Mouse (Mus musculus): ENCODE data around the gene Lmo4. TPM values are rescaled to one million over a fixed set of nuclear protein-coding genes. Genes with fewer than 3 reads are reported as not detected.

Gene Lmo4
- total and polyA plus RNA-seq, 2 experiments from 2014 or later = 234 to 256 TPM

GRCm38 (mm10) chr3:144165439-144165838 is 39.6 kb downstream of the Lmo4 start:
- Histone ChIP-seq H3K4me2 (ENCODE audit: low read depth) (no peak overlapping the region), H3K27me3 (ENCODE audit: insufficient read depth, low read length) (peaks cover 3% of the 10 kb centered on the region; the same call in 1 of the 2 replicates), H3K4me1 (ENCODE audit: insufficient read depth) (no peaks in the 10 kb centered on the region), H3K27ac (ENCODE audit: low read depth, low read length) (no peak overlapping the region), H3K9ac (no peak overlapping the region), H3K9me3 (ENCODE audit: low read length) (no peaks in the 10 kb centered on the region), H3K36me3 (ENCODE audit: insufficient read depth) (no peaks in the 10 kb centered on the region), H3K4me3 (ENCODE audit: low read depth, low read length) (no peak overlapping the region)
- DNase-seq (no peak), ATAC-seq (no peak)
- no peak for TF ChIP-seq CTCF (IDR thresholded peaks at IDR 0.05; ENCODE audit: low read depth)
- 48% methylated on average over 12 of the region's 12 CpGs for WGBS

- H3K36me3 ChIP-seq (ENCODE audit: insufficient read depth) = no peaks in the 10 kb centered on the region
- ATAC-seq = no peak
- 33% methylated on average over 9 of the region's 9 CpGs for WGBS
- H3K4me1 ChIP-seq (ENCODE audit: insufficient read depth) = no peaks in the 10 kb centered on the region
- DNase-seq = no peak
- no peaks in the 10 kb centered on the region for H3K9me3 ChIP-seq (ENCODE audit: low read length)
- H3K27me3 ChIP-seq (ENCODE audit: insufficient read depth, low read length) = peaks cover 3% of the 10 kb centered on the region; the same call in 1 of the 2 replicates
- no peak overlapping the region for H3K4me2 ChIP-seq (ENCODE audit: low read depth)
- no peak overlapping the region for H3K4me3 ChIP-seq (ENCODE audit: low read depth, low read length)
- H3K27ac ChIP-seq (ENCODE audit: low read depth, low read length) = no peak overlapping the region
- no peak overlapping the region for H3K9ac ChIP-seq
- TF ChIP-seq CTCF (IDR thresholded peaks at IDR 0.05; ENCODE audit: low read depth) = no peak
Measured at GRCm38 (mm10) chr3:144164665-144165385, 40.2 kb downstream of the Lmo4 start.

- DNase-seq (no peak), ATAC-seq (no peak)
- no peak overlapping the region for H3K9ac ChIP-seq
- H3K27ac ChIP-seq (ENCODE audit: low read depth, low read length) = no peak overlapping the region
- no peak overlapping the region for H3K4me2 ChIP-seq (ENCODE audit: low read depth)
- no peaks in the 10 kb centered on the region for H3K9me3 ChIP-seq (ENCODE audit: low read length)
- TF ChIP-seq CTCF (IDR thresholded peaks at IDR 0.05; ENCODE audit: low read depth) = no peak
- H3K27me3 ChIP-seq (ENCODE audit: insufficient read depth, low read length) = peaks cover 3% of the 10 kb centered on the region; the same call in 1 of the 2 replicates
- no peaks in the 10 kb centered on the region for H3K4me1 ChIP-seq (ENCODE audit: insufficient read depth)
- 92% methylated on average over 2 of the region's 2 CpGs for WGBS
- no peak overlapping the region for H3K4me3 ChIP-seq (ENCODE audit: low read depth, low read length)
- no peaks in the 10 kb centered on the region for H3K36me3 ChIP-seq (ENCODE audit: insufficient read depth)
Measured at GRCm38 (mm10) chr3:144163718-144164117, 41.3 kb downstream of the Lmo4 start.

- no peak overlapping the region for H3K4me2 ChIP-seq (ENCODE audit: low read depth)
- no peak for TF ChIP-seq CTCF (IDR thresholded peaks at IDR 0.05; ENCODE audit: low read depth)
- H3K27me3 ChIP-seq (ENCODE audit: insufficient read depth, low read length) = peaks cover 3% of the 10 kb centered on the region; the same call in 1 of the 2 replicates
- H3K9me3 ChIP-seq (ENCODE audit: low read length) = no peaks in the 10 kb centered on the region
- H3K4me3 ChIP-seq (ENCODE audit: low read depth, low read length) = no peak overlapping the region
- ATAC-seq = no peak
- 22% methylated on average over 8 of the region's 8 CpGs for WGBS
- H3K4me1 ChIP-seq (ENCODE audit: insufficient read depth) = no peaks in the 10 kb centered on the region
- H3K27ac ChIP-seq (ENCODE audit: low read depth, low read length) = no peak overlapping the region
- DNase-seq = no peak
- no peaks in the 10 kb centered on the region for H3K36me3 ChIP-seq (ENCODE audit: insufficient read depth)
- no peak overlapping the region for H3K9ac ChIP-seq
Measured at GRCm38 (mm10) chr3:144162156-144162555, 42.9 kb downstream of the Lmo4 start.

- ATAC-seq (no peak), DNase-seq (no peak)
- 54% methylated on average over 2 of the region's 2 CpGs for WGBS
- H3K4me3 ChIP-seq (ENCODE audit: low read depth, low read length) = no peak overlapping the region
- no peaks in the 10 kb centered on the region for H3K36me3 ChIP-seq (ENCODE audit: insufficient read depth)
- H3K9ac ChIP-seq = no peak overlapping the region
- peaks cover 3% of the 10 kb centered on the region; the same call in 1 of the 2 replicates for H3K27me3 ChIP-seq (ENCODE audit: insufficient read depth, low read length)
- H3K27ac ChIP-seq (ENCODE audit: low read depth, low read length) = no peak overlapping the region
- H3K9me3 ChIP-seq (ENCODE audit: low read length) = no peaks in the 10 kb centered on the region
- no peak overlapping the region for H3K4me2 ChIP-seq (ENCODE audit: low read depth)
- no peak for TF ChIP-seq CTCF (IDR thresholded peaks at IDR 0.05; ENCODE audit: low read depth)
- H3K4me1 ChIP-seq (ENCODE audit: insufficient read depth) = no peaks in the 10 kb centered on the region
Measured at GRCm38 (mm10) chr3:144161261-144161660, 43.8 kb downstream of the Lmo4 start.

- no peaks in the 10 kb centered on the region; the same call in 1 of the 2 replicates for H3K27me3 ChIP-seq (ENCODE audit: insufficient read depth, low read length)
- no peak overlapping the region for H3K4me2 ChIP-seq (ENCODE audit: low read depth)
- H3K27ac ChIP-seq (ENCODE audit: low read depth, low read length) = no peak overlapping the region
- no peak overlapping the region for H3K9ac ChIP-seq
- DNase-seq (no peak), ATAC-seq (no peak)
- H3K36me3 ChIP-seq (ENCODE audit: insufficient read depth) = no peaks in the 10 kb centered on the region
- 81% methylated on average over 3 of the region's 3 CpGs for WGBS
- TF ChIP-seq CTCF (IDR thresholded peaks at IDR 0.05; ENCODE audit: low read depth) = no peak
- H3K9me3 ChIP-seq (ENCODE audit: low read length) = no peaks in the 10 kb centered on the region
- no peaks in the 10 kb centered on the region for H3K4me1 ChIP-seq (ENCODE audit: insufficient read depth)
- no peak overlapping the region for H3K4me3 ChIP-seq (ENCODE audit: low read depth, low read length)
Measured at GRCm38 (mm10) chr3:144155746-144156145, 49.3 kb downstream of the Lmo4 start.

- TF ChIP-seq CTCF (IDR thresholded peaks at IDR 0.05; ENCODE audit: low read depth) = no peak
- 47% methylated on average over 2 of the region's 2 CpGs for WGBS
- no peak for ATAC-seq
- Histone ChIP-seq H3K4me1 (ENCODE audit: insufficient read depth) (no peaks in the 10 kb centered on the region), H3K4me2 (ENCODE audit: low read depth) (no peak overlapping the region), H3K27ac (ENCODE audit: low read depth, low read length) (no peak overlapping the region), H3K4me3 (ENCODE audit: low read depth, low read length) (no peak overlapping the region), H3K27me3 (ENCODE audit: insufficient read depth, low read length) (no peaks in the 10 kb centered on the region; the same call in 1 of the 2 replicates), H3K9me3 (ENCODE audit: low read length) (no peaks in the 10 kb centered on the region), H3K9ac (no peak overlapping the region), H3K36me3 (ENCODE audit: insufficient read depth) (no peaks in the 10 kb centered on the region)
- no peak for DNase-seq
Measured at GRCm38 (mm10) chr3:144153395-144153794, 51.6 kb downstream of the Lmo4 start.

Measured in forebrain, postnatal 0 days (tissue).